In the genomic region with DNA sequence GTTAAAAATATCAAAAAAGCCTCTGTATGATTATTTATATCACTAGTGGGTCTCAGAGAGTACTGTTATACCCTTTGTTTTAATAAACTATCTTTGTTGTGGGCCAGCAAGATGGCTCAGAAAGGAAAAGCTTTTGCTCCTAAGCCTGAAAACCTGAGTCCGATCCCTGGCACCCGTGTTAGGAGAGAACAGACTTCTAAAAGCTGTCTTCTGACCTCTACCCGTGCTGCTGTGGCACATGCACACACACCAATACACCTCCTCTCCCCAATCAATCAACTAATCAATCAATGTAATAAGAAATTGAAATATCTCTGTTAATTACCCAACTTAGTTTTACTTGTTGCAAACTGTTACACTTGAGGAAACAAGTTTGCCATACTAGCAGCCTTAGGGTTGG, we compare ENCODE assay signal across 12 mouse cellular contexts. TPM values are rescaled to one million over a fixed set of nuclear protein-coding genes. Genes with fewer than 3 reads are reported as not detected.
DNase-seq lines count a peak whose midpoint lies in the region; ATAC-seq and TF ChIP-seq lines count a peak whose summit lies in the region.
"Had no signal": no experiment of that assay in that cellular context is flagged by ENCODE, and none has a peak within 500 bp of the region (broad histone marks: within the 10 kb centered on the region; RNA-seq: fewer than 3 reads in every experiment).

No protein-coding gene starts in this region.

- no peaks in the 10 kb centered on the region for H3K27me3 ChIP-seq in heart, embryonic 16.5 days (ENCODE audit: control insufficient read depth, insufficient read depth, low read length)
- H3K27me3 ChIP-seq in lung, embryonic 14.5 days (ENCODE audit: insufficient read depth, low read length): no peaks in the 10 kb centered on the region
- H3K27me3 ChIP-seq in embryonic facial prominence, embryonic 14.5 days (replicated peaks; ENCODE audit: control insufficient read depth, insufficient read depth, low read length): no peaks in the 10 kb centered on the region
- no peaks in the 10 kb centered on the region for H3K27me3 ChIP-seq in limb, embryonic 14.5 days (ENCODE audit: control insufficient read depth, insufficient read depth, low read length)

- WGBS in heart, embryonic 16.5 days: 72% methylated on average over 3 of the region's 3 CpGs
- 71% methylated on average over 3 of the region's 3 CpGs for WGBS in lung, embryonic 14.5 days
- 76% methylated on average over 3 of the region's 3 CpGs for WGBS in lung, adult 2 months
- WGBS in embryonic facial prominence, embryonic 14.5 days: 82% methylated on average over 3 of the region's 3 CpGs
- 79% methylated on average over 3 of the region's 3 CpGs for WGBS in limb, embryonic 14.5 days

- no peak overlapping the region; the same call in 1 of the 2 replicates for H3K9ac ChIP-seq in heart, embryonic 16.5 days (ENCODE audit: low read length)
- H3K9ac ChIP-seq in lung, embryonic 14.5 days: no peak overlapping the region
- no peak overlapping the region for H3K9ac ChIP-seq in embryonic facial prominence, embryonic 14.5 days (ENCODE audit: low read depth, low read length)
- 0 out of 2 replicates have a peak overlapping the region, but pooled peaks have one; percentile 7 for H3K9ac ChIP-seq in limb, embryonic 14.5 days (ENCODE audit: low read depth, low read length, severe bottlenecking)

- no peak for TF ChIP-seq CTCF in lung, embryonic 14.5 days (IDR thresholded peaks at IDR 0.05; ENCODE audit: low read depth)
- TF ChIP-seq CTCF in lung, adult 2 months (IDR thresholded peaks at IDR 0.05; ENCODE audit: insufficient read depth, low read length): no peak

- no peak overlapping the region for H3K27ac ChIP-seq in heart, embryonic 16.5 days (ENCODE audit: low read length)
- H3K27ac ChIP-seq in lung, embryonic 14.5 days (ENCODE audit: low read depth): no peak overlapping the region
- H3K27ac ChIP-seq in embryonic facial prominence, embryonic 14.5 days (replicated peaks; ENCODE audit: low read depth, low read length): no peak overlapping the region
- no peak overlapping the region for H3K27ac ChIP-seq in limb, embryonic 14.5 days (replicated peaks; ENCODE audit: low read depth, low read length)

- peak overlapping the region; percentile 33; the same call in 1 of the 2 replicates for H3K4me2 ChIP-seq in heart, embryonic 16.5 days (ENCODE audit: low read depth, low read length)
- H3K4me2 ChIP-seq in lung, embryonic 14.5 days: peak overlapping the region; percentile 53; the same call in 1 of the 2 replicates
- H3K4me2 ChIP-seq in embryonic facial prominence, embryonic 14.5 days (ENCODE audit: low read depth, low read length): peak overlapping the region; percentile 51
- peak overlapping the region; percentile 38; the same call in 1 of the 2 replicates for H3K4me2 ChIP-seq in limb, embryonic 14.5 days (replicated peaks; ENCODE audit: low read depth, low read length, severe bottlenecking)

- no peak for ATAC-seq in heart, embryonic 16.5 days (replicated peaks; ENCODE audit: extremely low read depth, insufficient read depth, low FRiP score)
- ATAC-seq in lung, embryonic 14.5 days (ENCODE audit: insufficient read depth): no peak
- no peak for ATAC-seq in embryonic facial prominence, embryonic 14.5 days (ENCODE audit: low read depth)
- ATAC-seq in limb, embryonic 14.5 days (ENCODE audit: low FRiP score, low read depth): no peak
- ATAC-seq: CD4-positive, CD25-positive, alpha-beta regulatory T cell, adult 4 months had no signal

- peaks cover 11% of the 10 kb centered on the region for H3K36me3 ChIP-seq in heart, embryonic 16.5 days (ENCODE audit: control insufficient read depth, insufficient read depth)
- peaks cover 18% of the 10 kb centered on the region for H3K36me3 ChIP-seq in lung, embryonic 14.5 days (ENCODE audit: insufficient read depth)
- peaks cover 15% of the 10 kb centered on the region; the same call in 1 of the 2 replicates for H3K36me3 ChIP-seq in embryonic facial prominence, embryonic 14.5 days (ENCODE audit: control insufficient read depth, insufficient read depth, low read length)
- H3K36me3 ChIP-seq in limb, embryonic 14.5 days (ENCODE audit: control insufficient read depth, insufficient read depth, low read length): peaks cover 15% of the 10 kb centered on the region

- peaks cover 11% of the 10 kb centered on the region for H3K4me1 ChIP-seq in heart, embryonic 16.5 days (ENCODE audit: control insufficient read depth, insufficient read depth, low read length)
- 0 out of 2 replicates have a peak, but pooled peaks cover 2% of the 10 kb centered on the region for H3K4me1 ChIP-seq in lung, embryonic 14.5 days (ENCODE audit: insufficient read depth)
- H3K4me1 ChIP-seq in lung, adult 2 months (ENCODE audit: control insufficient read depth, insufficient read depth, low read length): peaks cover 13% of the 10 kb centered on the region
- 0 out of 2 replicates have a peak, but pooled peaks cover 3% of the 10 kb centered on the region for H3K4me1 ChIP-seq in embryonic facial prominence, embryonic 14.5 days (ENCODE audit: control insufficient read depth, insufficient read depth, low read length)
- peaks cover 5% of the 10 kb centered on the region; the same call in 1 of the 2 replicates for H3K4me1 ChIP-seq in limb, embryonic 14.5 days (ENCODE audit: control insufficient read depth, insufficient read depth, low read length)

- H3K9me3 ChIP-seq in heart, embryonic 16.5 days (replicated peaks; ENCODE audit: control insufficient read depth, low read length): no peaks in the 10 kb centered on the region
- H3K9me3 ChIP-seq in lung, embryonic 14.5 days (ENCODE audit: low read depth, low read length): no peaks in the 10 kb centered on the region
- H3K9me3 ChIP-seq in embryonic facial prominence, embryonic 14.5 days (ENCODE audit: control insufficient read depth, low read length): no peaks in the 10 kb centered on the region
- H3K9me3 ChIP-seq in limb, embryonic 14.5 days (ENCODE audit: control insufficient read depth, low read length): no peaks in the 10 kb centered on the region

- H3K4me3 ChIP-seq in heart, embryonic 16.5 days (ENCODE audit: low read length): no peak overlapping the region
- no peak overlapping the region for H3K4me3 ChIP-seq in lung, embryonic 14.5 days (ENCODE audit: low read depth, low read length)
- no peak overlapping the region for H3K4me3 ChIP-seq in lung, adult 2 months (replicated peaks; ENCODE audit: extremely low read depth, low read depth, low read length)
- peak overlapping the region; percentile 33; the same call in 1 of the 2 replicates for H3K4me3 ChIP-seq in embryonic facial prominence, embryonic 14.5 days (ENCODE audit: low read depth, low read length)
- H3K4me3 ChIP-seq in limb, embryonic 14.5 days (replicated peaks; ENCODE audit: low read length): no peak overlapping the region

- DNase-seq in heart, postnatal 4 days: no peak
- no peak for DNase-seq in lung, embryonic 14.5 days
- DNase-seq in lung, adult 2 months: no peak
- no peak for DNase-seq in embryonic facial prominence, embryonic 14.5 days (ENCODE audit: low spot score)
- DNase-seq in limb, embryonic 14.5 days (ENCODE audit: low spot score): no peak
- DNase-seq in right cerebral cortex, postnatal 4 days: no peak
- DNase-seq: right cerebral cortex, postnatal 25 days had no signal

- no peak for TF ChIP-seq POLR2A in lung, adult 2 months (IDR thresholded peaks at IDR 0.05; ENCODE audit: borderline replicate concordance, extremely low read depth, low read depth, low read length)
- TF ChIP-seq POLR2A in limb, embryonic 14.5 days (IDR thresholded peaks at IDR 0.05; ENCODE audit: borderline replicate concordance, extremely low read depth, insufficient read depth, insufficient read length): no peak

RNA-seq across cellular contexts. Expression of a gene that starts 3.4 kb away (rescaled TPM):
- 1.5 and 2.6 TPM in 2 replicates for polyA plus RNA-seq in heart, embryonic 16.5 days (2015; fragmentation: Nextera tagmentation; extraction: Ambion mirVana)
- under 1 TPM; 0.62 to 0.83 TPM for total RNA-seq in heart, postnatal 4 days (2021)
- 3.1 and 3.3 TPM in 2 replicates for polyA plus RNA-seq in lung, embryonic 14.5 days (2014; fragmentation: Nextera tagmentation; extraction: Ambion mirVana)
- polyA plus RNA-seq in lung, adult 2 months (2012; rRNA removed): 8.2 and 9.8 TPM in 2 replicates
- 1.7 and 2.0 TPM in 2 replicates for polyA plus RNA-seq in embryonic facial prominence, embryonic 14.5 days (2014; fragmentation: Nextera tagmentation; extraction: Ambion mirVana)
- polyA plus RNA-seq in limb, embryonic 14.5 days (2012; rRNA removed): 3.2 and 3.9 TPM in 2 replicates
- polyA plus RNA-seq in limb, embryonic 14.5 days (2014; fragmentation: Nextera tagmentation; extraction: Ambion mirVana): 2.2 and 2.3 TPM in 2 replicates

RNA-seq across cellular contexts. Expression of a gene that starts 8.5 kb away (rescaled TPM):
- 0.26 and 0.60 TPM in 2 replicates for polyA plus RNA-seq in heart, embryonic 16.5 days (2015; fragmentation: Nextera tagmentation; extraction: Ambion mirVana)
- under 1 TPM; 0.56 to 0.60 TPM for total RNA-seq in heart, postnatal 4 days (2021)
- polyA plus RNA-seq in lung, embryonic 14.5 days (2014; fragmentation: Nextera tagmentation; extraction: Ambion mirVana): not detected in 2 replicates
- 0.36 and 4.9 TPM in 2 replicates for polyA plus RNA-seq in lung, adult 2 months (2012; rRNA removed)
- polyA plus RNA-seq in embryonic facial prominence, embryonic 14.5 days (2014; fragmentation: Nextera tagmentation; extraction: Ambion mirVana): 1.7 TPM in 2 replicates
- 6.4 and 10.0 TPM in 2 replicates for polyA plus RNA-seq in limb, embryonic 14.5 days (2012; rRNA removed)
- polyA plus RNA-seq in limb, embryonic 14.5 days (2014; fragmentation: Nextera tagmentation; extraction: Ambion mirVana): 0.72 and 1.5 TPM in 2 replicates
- total RNA-seq: liver, adult 2 months; megakaryocyte-erythroid progenitor cell, adult 5-6 weeks had no signal
- polyA plus RNA-seq: liver, adult 2 months had no signal

RNA-seq across cellular contexts. Expression of a gene that starts 11.6 kb away (rescaled TPM):
- polyA plus RNA-seq in heart, embryonic 16.5 days (2015; fragmentation: Nextera tagmentation; extraction: Ambion mirVana): 30.5 and 31.7 TPM in 2 replicates
- total RNA-seq in heart, postnatal 4 days (2021): 10 to 100 TPM; 17.5 to 18.0 TPM
- 68.9 and 73.6 TPM in 2 replicates for polyA plus RNA-seq in lung, embryonic 14.5 days (2014; fragmentation: Nextera tagmentation; extraction: Ambion mirVana)
- polyA plus RNA-seq in lung, adult 2 months (2012; rRNA removed): 27.3 and 28.2 TPM in 2 replicates
- 50.6 and 52.9 TPM in 2 replicates for polyA plus RNA-seq in embryonic facial prominence, embryonic 14.5 days (2014; fragmentation: Nextera tagmentation; extraction: Ambion mirVana)
- 70.8 and 78.1 TPM in 2 replicates for polyA plus RNA-seq in limb, embryonic 14.5 days (2012; rRNA removed)
- polyA plus RNA-seq in limb, embryonic 14.5 days (2014; fragmentation: Nextera tagmentation; extraction: Ambion mirVana): 55.8 and 57.4 TPM in 2 replicates

RNA-seq across cellular contexts. Expression of a gene that starts 12.9 kb away (rescaled TPM):
- polyA plus RNA-seq in heart, embryonic 16.5 days (2015; fragmentation: Nextera tagmentation; extraction: Ambion mirVana): 0.24 TPM in 1 of 2 replicates, not detected in the other
- not detected for total RNA-seq in heart, postnatal 4 days (2021)
- polyA plus RNA-seq in lung, embryonic 14.5 days (2014; fragmentation: Nextera tagmentation; extraction: Ambion mirVana): 0.46 and 0.97 TPM in 2 replicates
- polyA plus RNA-seq in lung, adult 2 months (2012; rRNA removed): 0.36 TPM in 1 of 2 replicates, not detected in the other
- 0.34 TPM in 1 of 2 replicates, not detected in the other for polyA plus RNA-seq in embryonic facial prominence, embryonic 14.5 days (2014; fragmentation: Nextera tagmentation; extraction: Ambion mirVana)
- polyA plus RNA-seq in limb, embryonic 14.5 days (2012; rRNA removed): not detected in 2 replicates
- polyA plus RNA-seq in limb, embryonic 14.5 days (2014; fragmentation: Nextera tagmentation; extraction: Ambion mirVana): 0.77 TPM in 1 of 2 replicates, not detected in the other
- total RNA-seq: layer of hippocampus, postnatal 10 days; liver, adult 2 months; megakaryocyte-erythroid progenitor cell, adult 5-6 weeks had no signal
- polyA plus RNA-seq: liver, adult 2 months had no signal

RNA-seq across cellular contexts. Expression of a gene that starts 37.3 kb away (rescaled TPM):
- polyA plus RNA-seq in heart, embryonic 16.5 days (2015; fragmentation: Nextera tagmentation; extraction: Ambion mirVana): 17.9 and 19.9 TPM in 2 replicates
- total RNA-seq in heart, postnatal 4 days (2021): 10 to 100 TPM; 78.8 to 83.6 TPM
- 49.9 and 51.3 TPM in 2 replicates for polyA plus RNA-seq in lung, embryonic 14.5 days (2014; fragmentation: Nextera tagmentation; extraction: Ambion mirVana)
- polyA plus RNA-seq in lung, adult 2 months (2012; rRNA removed): 235 and 252 TPM in 2 replicates
- polyA plus RNA-seq in embryonic facial prominence, embryonic 14.5 days (2014; fragmentation: Nextera tagmentation; extraction: Ambion mirVana): 70.7 and 73.9 TPM in 2 replicates
- 188 and 227 TPM in 2 replicates for polyA plus RNA-seq in limb, embryonic 14.5 days (2012; rRNA removed)
- polyA plus RNA-seq in limb, embryonic 14.5 days (2014; fragmentation: Nextera tagmentation; extraction: Ambion mirVana): 73.2 and 75.1 TPM in 2 replicates
